Mouse (Mus musculus): ENCODE measurements at regions not wholly inside any gene's neighbourhood (a gene's known extent, or its start where the extent isn't known, plus 50 kb on each side); places are given as distances from the start of the nearest gene placed in this dataset.

DNA sequence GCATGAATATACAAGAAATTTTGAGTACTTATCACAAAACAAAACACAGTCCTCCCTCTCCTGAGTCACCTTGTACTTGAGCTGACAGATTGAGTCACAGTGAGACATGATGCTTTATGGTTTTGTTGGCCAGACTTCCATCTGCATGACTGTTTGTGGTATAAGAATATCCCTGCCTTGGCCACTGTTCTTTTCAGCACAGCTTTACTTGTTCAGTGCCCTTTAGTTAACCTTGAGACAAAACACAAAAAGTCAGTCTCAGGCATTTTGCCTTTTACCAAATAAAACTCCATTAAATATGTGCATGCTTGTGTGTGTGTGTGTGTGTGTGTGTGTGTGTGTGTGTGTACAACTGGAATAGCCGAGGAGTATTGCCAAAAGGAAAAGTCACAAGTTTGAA lies 732.8 kb upstream of the Cited2 start:
- 59% methylated on average over 1 of the region's 1 CpGs for WGBS
- no peak overlapping the region for H3K4me3 ChIP-seq (ENCODE audit: low read depth, low read length)
- no peaks in the 10 kb centered on the region for H3K36me3 ChIP-seq (replicated peaks; ENCODE audit: control insufficient read depth, insufficient read depth, low read depth, low read length)
- H3K27ac ChIP-seq (replicated peaks; ENCODE audit: low read depth, low read length): no peak overlapping the region
- DNase-seq (ENCODE audit: low spot score): no peak
- H3K4me1 ChIP-seq (ENCODE audit: control insufficient read depth, insufficient read depth, low read length): no peaks in the 10 kb centered on the region
- no peak overlapping the region for H3K9ac ChIP-seq (replicated peaks; ENCODE audit: low read length)
- no peak for ATAC-seq (replicated peaks; ENCODE audit: insufficient number of reproducible peaks, low FRiP score, low TSS enrichment, low read depth)
- no peak overlapping the region for H3K4me2 ChIP-seq (ENCODE audit: low read depth, low read length)
- no peaks in the 10 kb centered on the region for H3K27me3 ChIP-seq (ENCODE audit: control insufficient read depth, insufficient read depth, low read length)
- no peaks in the 10 kb centered on the region for H3K9me3 ChIP-seq (replicated peaks; ENCODE audit: control insufficient read depth, low read length)

DNA sequence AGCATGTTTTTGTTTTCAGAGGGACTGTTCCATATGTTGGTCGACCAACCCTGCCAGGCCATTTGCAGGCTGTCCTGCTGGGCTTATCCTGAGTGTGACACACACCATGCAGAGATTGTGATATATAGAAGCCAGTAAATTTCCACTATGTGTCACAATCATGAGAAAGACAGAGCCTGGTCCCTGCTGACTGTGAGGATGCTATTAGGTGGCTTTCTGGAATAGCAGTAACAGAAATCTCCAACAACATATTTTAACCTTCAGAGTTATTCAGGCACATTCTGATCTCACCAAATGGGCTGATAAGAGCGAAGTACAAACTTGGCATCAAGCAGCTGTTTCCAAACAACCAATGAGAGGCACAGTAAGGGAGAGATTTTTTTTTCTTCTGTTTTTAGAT lies 729.2 kb upstream of the Cited2 start:
- no peak for DNase-seq (ENCODE audit: low spot score)
- Histone ChIP-seq H3K36me3 (replicated peaks; ENCODE audit: control insufficient read depth, insufficient read depth, low read depth, low read length) (no peaks in the 10 kb centered on the region), H3K9ac (replicated peaks; ENCODE audit: low read length) (no peak overlapping the region), H3K4me2 (ENCODE audit: low read depth, low read length) (no peak overlapping the region), H3K4me1 (ENCODE audit: control insufficient read depth, insufficient read depth, low read length) (no peaks in the 10 kb centered on the region), H3K4me3 (ENCODE audit: low read depth, low read length) (no peak overlapping the region), H3K27ac (replicated peaks; ENCODE audit: low read depth, low read length) (no peak overlapping the region), H3K27me3 (ENCODE audit: control insufficient read depth, insufficient read depth, low read length) (no peaks in the 10 kb centered on the region), H3K9me3 (replicated peaks; ENCODE audit: control insufficient read depth, low read length) (no peaks in the 10 kb centered on the region)
- 74% methylated on average over 2 of the region's 2 CpGs for WGBS
- ATAC-seq (replicated peaks; ENCODE audit: insufficient number of reproducible peaks, low FRiP score, low TSS enrichment, low read depth): no peak

DNA sequence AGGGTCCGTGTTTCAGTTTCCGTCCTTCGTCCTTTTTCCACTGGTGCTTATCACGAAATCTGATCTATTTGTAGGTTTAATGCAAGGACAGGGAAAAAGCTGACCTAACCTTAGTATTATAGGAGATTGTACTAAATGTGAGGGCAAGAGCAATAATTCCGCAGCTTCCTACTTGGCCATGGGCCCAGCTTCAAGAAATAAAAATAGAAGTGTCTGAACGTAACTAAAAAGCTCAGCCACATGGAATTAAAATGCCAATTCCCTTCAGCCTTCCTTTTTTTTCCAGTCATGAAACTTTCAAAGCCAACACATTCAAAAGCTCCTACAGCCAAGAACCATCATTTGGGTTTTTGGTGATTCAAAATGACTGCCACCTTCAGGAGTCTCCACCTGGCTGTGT lies 728.5 kb upstream of the Cited2 start:
- Histone ChIP-seq H3K4me2 (ENCODE audit: low read depth, low read length) (no peak overlapping the region), H3K36me3 (replicated peaks; ENCODE audit: control insufficient read depth, insufficient read depth, low read depth, low read length) (no peaks in the 10 kb centered on the region), H3K4me3 (ENCODE audit: low read depth, low read length) (no peak overlapping the region), H3K9ac (replicated peaks; ENCODE audit: low read length) (no peak overlapping the region), H3K9me3 (replicated peaks; ENCODE audit: control insufficient read depth, low read length) (no peaks in the 10 kb centered on the region), H3K4me1 (ENCODE audit: control insufficient read depth, insufficient read depth, low read length) (no peaks in the 10 kb centered on the region), H3K27ac (replicated peaks; ENCODE audit: low read depth, low read length) (no peak overlapping the region), H3K27me3 (ENCODE audit: control insufficient read depth, insufficient read depth, low read length) (no peaks in the 10 kb centered on the region)
- WGBS: 52% methylated on average over 6 of the region's 6 CpGs
- DNase-seq (ENCODE audit: low spot score) (peak; percentile 13), ATAC-seq (replicated peaks; ENCODE audit: insufficient number of reproducible peaks, low FRiP score, low TSS enrichment, low read depth) (no peak)

DNA sequence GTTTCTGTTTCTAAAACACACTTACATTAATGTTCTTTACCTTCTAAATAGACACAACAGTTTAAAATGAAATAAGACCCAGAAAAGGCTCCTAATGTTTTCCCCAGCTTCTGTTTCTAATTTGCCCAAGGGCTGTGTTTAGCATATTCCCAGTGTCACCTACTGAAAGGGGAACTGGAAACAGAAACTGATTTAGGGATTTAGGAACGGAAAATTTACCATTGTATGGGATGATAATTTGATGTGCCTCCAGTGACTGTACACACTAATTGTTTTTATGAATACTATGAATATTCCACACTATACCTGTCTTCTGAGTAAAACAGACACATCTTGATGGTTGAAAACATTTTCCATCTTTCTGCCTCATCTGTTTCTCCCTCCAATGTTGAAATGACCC lies 728.0 kb upstream of the Cited2 start:
- Histone ChIP-seq H3K9ac (replicated peaks; ENCODE audit: low read length) (no peak overlapping the region), H3K4me2 (ENCODE audit: low read depth, low read length) (no peak overlapping the region), H3K4me1 (ENCODE audit: control insufficient read depth, insufficient read depth, low read length) (no peaks in the 10 kb centered on the region), H3K9me3 (replicated peaks; ENCODE audit: control insufficient read depth, low read length) (no peaks in the 10 kb centered on the region), H3K27ac (replicated peaks; ENCODE audit: low read depth, low read length) (no peak overlapping the region), H3K27me3 (ENCODE audit: control insufficient read depth, insufficient read depth, low read length) (no peaks in the 10 kb centered on the region), H3K36me3 (replicated peaks; ENCODE audit: control insufficient read depth, insufficient read depth, low read depth, low read length) (no peaks in the 10 kb centered on the region), H3K4me3 (ENCODE audit: low read depth, low read length) (no peak overlapping the region)
- ATAC-seq (replicated peaks; ENCODE audit: insufficient number of reproducible peaks, low FRiP score, low TSS enrichment, low read depth) (no peak), DNase-seq (ENCODE audit: low spot score) (peak; percentile 47)
- WGBS: 33% methylated on average over 1 of the region's 1 CpGs

DNA sequence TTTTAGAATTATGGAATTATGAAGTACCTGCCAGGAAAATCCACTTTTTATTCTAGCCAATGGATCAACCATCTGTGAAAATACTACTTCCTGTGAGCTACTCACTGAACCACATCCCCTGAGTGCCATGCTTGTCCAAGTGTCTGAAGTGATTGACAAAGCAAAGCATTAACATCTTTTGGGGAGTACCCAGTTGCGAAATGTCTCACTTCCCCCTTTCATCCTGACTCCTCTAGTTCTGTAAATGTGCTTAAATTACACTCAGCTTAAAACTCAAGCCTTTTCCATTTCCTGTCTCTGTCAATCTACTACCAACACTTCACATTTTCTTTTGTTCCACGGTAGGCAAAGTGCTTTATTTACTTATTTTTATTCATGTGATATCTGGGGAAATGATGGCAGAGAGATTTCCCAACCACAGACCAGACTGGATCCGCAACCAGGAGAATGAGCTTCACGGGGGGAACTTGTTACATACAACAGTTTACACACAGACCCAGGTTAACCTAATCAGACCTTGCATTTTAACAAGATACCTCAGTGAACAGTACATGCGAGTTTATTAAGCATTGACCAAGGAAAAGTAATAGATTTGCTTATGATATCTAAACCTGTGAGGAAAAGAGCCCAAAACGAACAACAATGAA lies 726.1 kb upstream of the Cited2 start:
- WGBS: 79% methylated on average over 6 of the region's 6 CpGs
- no peaks in the 10 kb centered on the region for H3K9me3 ChIP-seq (replicated peaks; ENCODE audit: control insufficient read depth, low read length)
- no peak overlapping the region for H3K4me3 ChIP-seq (ENCODE audit: low read depth, low read length)
- no peaks in the 10 kb centered on the region for H3K27me3 ChIP-seq (ENCODE audit: control insufficient read depth, insufficient read depth, low read length)
- DNase-seq (ENCODE audit: low spot score) (no peak), ATAC-seq (replicated peaks; ENCODE audit: insufficient number of reproducible peaks, low FRiP score, low TSS enrichment, low read depth) (no peak)
- no peaks in the 10 kb centered on the region for H3K4me1 ChIP-seq (ENCODE audit: control insufficient read depth, insufficient read depth, low read length)
- no peaks in the 10 kb centered on the region for H3K36me3 ChIP-seq (replicated peaks; ENCODE audit: control insufficient read depth, insufficient read depth, low read depth, low read length)
- H3K4me2 ChIP-seq (ENCODE audit: low read depth, low read length): no peak overlapping the region
- H3K27ac ChIP-seq (replicated peaks; ENCODE audit: low read depth, low read length): no peak overlapping the region
- H3K9ac ChIP-seq (replicated peaks; ENCODE audit: low read length): no peak overlapping the region

DNA sequence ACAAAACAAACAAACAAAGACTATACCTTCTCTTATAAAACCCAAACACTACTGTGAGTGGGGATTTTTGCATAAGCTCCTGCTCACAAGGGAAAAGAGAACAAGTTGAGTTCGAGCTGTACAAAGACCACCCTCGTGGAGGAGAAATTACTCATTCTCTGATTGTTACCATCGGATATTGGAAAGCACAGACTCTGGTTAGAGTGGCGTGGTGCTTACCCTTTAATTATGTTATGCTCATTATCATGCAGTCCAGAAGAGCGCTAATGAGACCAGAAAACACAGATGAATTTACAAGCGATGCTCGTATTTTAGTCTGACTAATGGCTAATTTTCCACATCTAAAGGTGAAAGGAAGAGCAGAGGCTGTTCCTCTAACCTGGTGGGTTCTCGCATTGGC lies 721.7 kb upstream of the Cited2 start:
- H3K4me1 ChIP-seq (ENCODE audit: control insufficient read depth, insufficient read depth, low read length): no peaks in the 10 kb centered on the region
- no peak for ATAC-seq (replicated peaks; ENCODE audit: insufficient number of reproducible peaks, low FRiP score, low TSS enrichment, low read depth)

DNA sequence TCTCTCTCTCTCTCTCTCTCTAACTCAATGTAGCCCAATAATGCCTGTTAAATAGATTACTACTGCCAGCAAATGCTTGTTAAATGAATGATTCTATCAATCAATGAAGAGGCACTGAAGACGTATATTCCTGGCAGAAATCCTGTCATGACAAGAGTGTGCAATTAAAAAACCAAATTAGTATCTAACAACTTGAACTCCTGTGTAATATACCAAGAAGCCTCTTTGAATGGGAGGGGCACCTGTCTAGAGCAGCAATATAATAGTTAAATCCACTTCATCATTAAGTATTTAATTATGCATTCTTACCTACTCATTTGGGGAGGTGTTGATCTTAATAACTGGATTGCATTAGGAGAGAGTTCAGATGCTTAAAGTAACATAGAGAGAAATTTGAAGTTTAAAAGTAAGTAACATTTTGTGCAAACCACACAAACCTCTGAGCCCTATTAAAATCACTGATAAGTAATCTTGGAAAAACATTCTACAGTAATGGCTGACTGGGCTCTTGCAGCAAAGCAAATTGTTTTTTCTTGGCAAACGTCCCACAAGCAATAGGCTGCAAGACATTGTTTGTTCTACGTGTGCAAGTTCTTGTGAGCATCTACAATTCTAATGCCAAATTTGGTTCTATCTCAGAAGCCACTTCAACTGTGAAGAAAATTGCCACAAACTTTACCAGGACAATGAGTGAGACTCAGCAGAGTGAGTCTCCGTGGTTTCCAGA lies 719.7 kb upstream of the Cited2 start:
- Histone ChIP-seq H3K27me3 (ENCODE audit: control insufficient read depth, insufficient read depth, low read length) (no peaks in the 10 kb centered on the region), H3K36me3 (replicated peaks; ENCODE audit: control insufficient read depth, insufficient read depth, low read depth, low read length) (no peaks in the 10 kb centered on the region), H3K9ac (replicated peaks; ENCODE audit: low read length) (no peak overlapping the region), H3K4me2 (ENCODE audit: low read depth, low read length) (no peak overlapping the region), H3K4me1 (ENCODE audit: control insufficient read depth, insufficient read depth, low read length) (no peaks in the 10 kb centered on the region), H3K27ac (replicated peaks; ENCODE audit: low read depth, low read length) (no peak overlapping the region), H3K4me3 (ENCODE audit: low read depth, low read length) (no peak overlapping the region), H3K9me3 (replicated peaks; ENCODE audit: control insufficient read depth, low read length) (no peaks in the 10 kb centered on the region)
- DNase-seq (ENCODE audit: low spot score) (no peak), ATAC-seq (replicated peaks; ENCODE audit: insufficient number of reproducible peaks, low FRiP score, low TSS enrichment, low read depth) (no peak)
- 81% methylated on average over 4 of the region's 4 CpGs for WGBS

More for the DNA sequence above, 721.7 kb upstream of the Cited2 start:
- Histone ChIP-seq H3K9me3 (replicated peaks; ENCODE audit: control insufficient read depth, low read length) (no peaks in the 10 kb centered on the region), H3K27ac (replicated peaks; ENCODE audit: low read depth, low read length) (no peak overlapping the region), H3K36me3 (replicated peaks; ENCODE audit: control insufficient read depth, insufficient read depth, low read depth, low read length) (no peaks in the 10 kb centered on the region), H3K4me3 (ENCODE audit: low read depth, low read length) (no peak overlapping the region), H3K9ac (replicated peaks; ENCODE audit: low read length) (no peak overlapping the region), H3K4me2 (ENCODE audit: low read depth, low read length) (no peak overlapping the region), H3K27me3 (ENCODE audit: control insufficient read depth, insufficient read depth, low read length) (no peaks in the 10 kb centered on the region)
- 76% methylated on average over 8 of the region's 8 CpGs for WGBS
- DNase-seq (ENCODE audit: low spot score): no peak

DNA sequence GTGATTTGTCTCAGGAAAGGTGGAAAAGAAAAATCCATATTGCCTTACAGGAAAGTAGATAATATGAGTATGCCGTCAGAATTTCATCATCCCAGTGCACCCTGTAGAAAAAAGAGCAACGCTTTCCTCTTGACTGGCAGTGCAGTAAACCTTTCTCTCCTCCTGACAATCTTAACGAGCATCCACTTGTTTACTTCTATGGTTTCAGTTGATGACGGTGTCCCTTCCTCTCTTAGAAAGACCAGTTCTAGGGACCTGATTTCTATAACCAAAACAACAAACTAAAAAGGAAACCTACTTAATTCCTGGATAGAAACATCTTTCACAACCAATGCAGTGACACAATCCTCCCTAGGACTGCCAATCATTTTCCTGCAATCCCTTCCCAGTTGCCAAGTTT lies 714.3 kb upstream of the Cited2 start:
- Histone ChIP-seq H3K36me3 (replicated peaks; ENCODE audit: control insufficient read depth, insufficient read depth, low read depth, low read length) (no peaks in the 10 kb centered on the region), H3K9ac (replicated peaks; ENCODE audit: low read length) (no peak overlapping the region), H3K27me3 (ENCODE audit: control insufficient read depth, insufficient read depth, low read length) (no peaks in the 10 kb centered on the region), H3K4me1 (ENCODE audit: control insufficient read depth, insufficient read depth, low read length) (no peaks in the 10 kb centered on the region), H3K27ac (replicated peaks; ENCODE audit: low read depth, low read length) (no peak overlapping the region), H3K4me3 (ENCODE audit: low read depth, low read length) (no peak overlapping the region), H3K4me2 (ENCODE audit: low read depth, low read length) (no peak overlapping the region), H3K9me3 (replicated peaks; ENCODE audit: control insufficient read depth, low read length) (no peaks in the 10 kb centered on the region)
- DNase-seq (ENCODE audit: low spot score) (no peak), ATAC-seq (replicated peaks; ENCODE audit: insufficient number of reproducible peaks, low FRiP score, low TSS enrichment, low read depth) (no peak)
- 79% methylated on average over 4 of the region's 4 CpGs for WGBS

Data from embryonic facial prominence, embryonic 11.5 days (tissue).